Mouse (Mus musculus): ENCODE measurements around the gene Shc2. TPM values are rescaled to one million over a fixed set of nuclear protein-coding genes. Genes with fewer than 3 reads are reported as not detected.

Shc2 gene
- total and polyA plus RNA-seq, 3 experiments, result 0.05 TPM; not detected in 2

- DNase-seq (ENCODE audit: low spot score) (peak; percentile 74), ATAC-seq (ENCODE audit: extremely low read depth, insufficient number of reproducible peaks, low FRiP score, poor library complexity, severe bottlenecking) (peak; percentile 91)
- TF ChIP-seq POLR2AphosphoS5 (IDR thresholded peaks at IDR 0.05; ENCODE audit: insufficient replicate concordance, low read depth, low read length), result no peak
- no peak for TF ChIP-seq GATA2 (IDR thresholded peaks at IDR 0.05; ENCODE audit: borderline replicate concordance, low read depth, low read length)
- no peak for TF ChIP-seq TAL1 (conservative IDR thresholded peaks at IDR 0.05; ENCODE audit: low read depth, low read length)
- TF ChIP-seq CTCF (IDR thresholded peaks at IDR 0.05; ENCODE audit: low read depth, low read length), result peak; percentile 77
- TF ChIP-seq GATA1 (IDR thresholded peaks at IDR 0.05; ENCODE audit: borderline replicate concordance, low read length), result no peak
- Histone ChIP-seq H3K4me1 (ENCODE audit: insufficient read depth, low read depth, low read length) (peaks cover 35% of the 10 kb centered on the region), H3K27me3 (ENCODE audit: insufficient read depth, low read length) (peaks cover 16% of the 10 kb centered on the region), H3K4me3 (ENCODE audit: low read depth, low read length) (peak within 1 kb of the TSS; percentile 95), H3K36me3 (replicated peaks) (peaks cover 27% of the 10 kb centered on the region), H3K9me3 (replicated peaks) (no peaks in the 10 kb centered on the region)
Measured at GRCm38 (mm10) chr10:79668771-79669575, 31.3 kb upstream of the Shc2 start, which contains the start of gene Tpgs1. Tpgs1 (plus strand) TSS chr10:79669369.

GRCm38 (mm10) chr10:79668076-79668475 lies 30.4 kb upstream of the Shc2 start:
- Histone ChIP-seq H3K36me3 (replicated peaks) (peaks cover 18% of the 10 kb centered on the region), H3K4me1 (ENCODE audit: insufficient read depth, low read depth, low read length) (peaks cover 34% of the 10 kb centered on the region), H3K9me3 (replicated peaks) (no peaks in the 10 kb centered on the region), H3K27me3 (ENCODE audit: insufficient read depth, low read length) (peaks cover 19% of the 10 kb centered on the region), H3K4me3 (ENCODE audit: low read depth, low read length) (no peak overlapping the region)
- ATAC-seq (ENCODE audit: extremely low read depth, insufficient number of reproducible peaks, low FRiP score, poor library complexity, severe bottlenecking) (no peak), DNase-seq (ENCODE audit: low spot score) (no peak)
- TF ChIP-seq CTCF (IDR thresholded peaks at IDR 0.05; ENCODE audit: low read depth, low read length), result no peak
- no peak for TF ChIP-seq GATA2 (IDR thresholded peaks at IDR 0.05; ENCODE audit: borderline replicate concordance, low read depth, low read length)
- TF ChIP-seq GATA1 (IDR thresholded peaks at IDR 0.05; ENCODE audit: borderline replicate concordance, low read length), result no peak
- TF ChIP-seq POLR2AphosphoS5 (IDR thresholded peaks at IDR 0.05; ENCODE audit: insufficient replicate concordance, low read depth, low read length), result no peak
- TF ChIP-seq TAL1 (conservative IDR thresholded peaks at IDR 0.05; ENCODE audit: low read depth, low read length), result no peak

GRCm38 (mm10) chr10:79666493-79666892 lies 28.8 kb upstream of the Shc2 start:
- DNase-seq (ENCODE audit: low spot score), result no peak
- no peak for ATAC-seq (ENCODE audit: extremely low read depth, insufficient number of reproducible peaks, low FRiP score, poor library complexity, severe bottlenecking)

GRCm38 (mm10) chr10:79665051-79665450 lies 27.3 kb upstream of the Shc2 start:
- Histone ChIP-seq H3K27me3 (ENCODE audit: insufficient read depth, low read length) (peaks cover 34% of the 10 kb centered on the region), H3K36me3 (replicated peaks) (no peaks in the 10 kb centered on the region), H3K9me3 (replicated peaks) (no peaks in the 10 kb centered on the region), H3K4me1 (ENCODE audit: insufficient read depth, low read depth, low read length) (peaks cover 21% of the 10 kb centered on the region), H3K4me3 (ENCODE audit: low read depth, low read length) (no peak overlapping the region)
- no peak for TF ChIP-seq CTCF (IDR thresholded peaks at IDR 0.05; ENCODE audit: low read depth, low read length)
- no peak for TF ChIP-seq GATA1 (IDR thresholded peaks at IDR 0.05; ENCODE audit: borderline replicate concordance, low read length)
- no peak for TF ChIP-seq POLR2AphosphoS5 (IDR thresholded peaks at IDR 0.05; ENCODE audit: insufficient replicate concordance, low read depth, low read length)
- DNase-seq (ENCODE audit: low spot score), result no peak
- no peak for ATAC-seq (ENCODE audit: extremely low read depth, insufficient number of reproducible peaks, low FRiP score, poor library complexity, severe bottlenecking)

More at GRCm38 (mm10) chr10:79666493-79666892, 28.8 kb upstream of the Shc2 start:
- TF ChIP-seq GATA2 (IDR thresholded peaks at IDR 0.05; ENCODE audit: borderline replicate concordance, low read depth, low read length) (no peak), POLR2AphosphoS5 (IDR thresholded peaks at IDR 0.05; ENCODE audit: insufficient replicate concordance, low read depth, low read length) (no peak), TAL1 (conservative IDR thresholded peaks at IDR 0.05; ENCODE audit: low read depth, low read length) (no peak), CTCF (IDR thresholded peaks at IDR 0.05; ENCODE audit: low read depth, low read length) (no peak), GATA1 (IDR thresholded peaks at IDR 0.05; ENCODE audit: borderline replicate concordance, low read length) (no peak)
- Histone ChIP-seq H3K9me3 (replicated peaks) (no peaks in the 10 kb centered on the region), H3K36me3 (replicated peaks) (peaks cover 5% of the 10 kb centered on the region), H3K27me3 (ENCODE audit: insufficient read depth, low read length) (peaks cover 28% of the 10 kb centered on the region), H3K4me3 (ENCODE audit: low read depth, low read length) (no peak overlapping the region), H3K4me1 (ENCODE audit: insufficient read depth, low read depth, low read length) (peaks cover 31% of the 10 kb centered on the region)

- Histone ChIP-seq H3K4me3 (ENCODE audit: low read depth, low read length) (no peak within 1 kb of the TSS), H3K36me3 (replicated peaks) (no peaks in the 10 kb centered on the region), H3K27me3 (ENCODE audit: insufficient read depth, low read length) (peaks cover 34% of the 10 kb centered on the region), H3K4me1 (ENCODE audit: insufficient read depth, low read depth, low read length) (peaks cover 18% of the 10 kb centered on the region), H3K9me3 (replicated peaks) (no peaks in the 10 kb centered on the region)
- ATAC-seq (ENCODE audit: extremely low read depth, insufficient number of reproducible peaks, low FRiP score, poor library complexity, severe bottlenecking) (0 out of 2 replicates have a peak, but pooled peaks have one; percentile 18), DNase-seq (ENCODE audit: low spot score) (peak; percentile 63)
- TF ChIP-seq GATA1 (IDR thresholded peaks at IDR 0.05; ENCODE audit: borderline replicate concordance, low read length) (no peak), TAL1 (conservative IDR thresholded peaks at IDR 0.05; ENCODE audit: low read depth, low read length) (no peak), GATA2 (IDR thresholded peaks at IDR 0.05; ENCODE audit: borderline replicate concordance, low read depth, low read length) (no peak), CTCF (IDR thresholded peaks at IDR 0.05; ENCODE audit: low read depth, low read length) (peak; percentile 98)
Measured at GRCm38 (mm10) chr10:79664131-79664665, 26.5 kb upstream of the Shc2 start, which contains the start of gene Madcam1. Madcam1 (plus strand) TSS chr10:79664559.

GRCm38 (mm10) chr10:79661861-79662260 lies 24.1 kb upstream of the Shc2 start:
- no peak for ATAC-seq (ENCODE audit: extremely low read depth, insufficient number of reproducible peaks, low FRiP score, poor library complexity, severe bottlenecking)
- TF ChIP-seq GATA2 (IDR thresholded peaks at IDR 0.05; ENCODE audit: borderline replicate concordance, low read depth, low read length) (no peak), CTCF (IDR thresholded peaks at IDR 0.05; ENCODE audit: low read depth, low read length) (no peak), GATA1 (IDR thresholded peaks at IDR 0.05; ENCODE audit: borderline replicate concordance, low read length) (no peak), TAL1 (conservative IDR thresholded peaks at IDR 0.05; ENCODE audit: low read depth, low read length) (no peak), POLR2AphosphoS5 (IDR thresholded peaks at IDR 0.05; ENCODE audit: insufficient replicate concordance, low read depth, low read length) (no peak)
- DNase-seq (ENCODE audit: low spot score), result no peak
- Histone ChIP-seq H3K4me1 (ENCODE audit: insufficient read depth, low read depth, low read length) (peaks cover 10% of the 10 kb centered on the region), H3K27me3 (ENCODE audit: insufficient read depth, low read length) (peaks cover 39% of the 10 kb centered on the region), H3K4me3 (ENCODE audit: low read depth, low read length) (peak overlapping the region; percentile 52; the same call in 1 of the 2 replicates), H3K9me3 (replicated peaks) (no peaks in the 10 kb centered on the region), H3K36me3 (replicated peaks) (no peaks in the 10 kb centered on the region)
